Mouse (Mus musculus): ENCODE measurements at regions not wholly inside any gene's neighbourhood (a gene's known extent, or its start where the extent isn't known, plus 50 kb on each side); places are given as distances from the start of the nearest gene placed in this dataset.

DNA sequence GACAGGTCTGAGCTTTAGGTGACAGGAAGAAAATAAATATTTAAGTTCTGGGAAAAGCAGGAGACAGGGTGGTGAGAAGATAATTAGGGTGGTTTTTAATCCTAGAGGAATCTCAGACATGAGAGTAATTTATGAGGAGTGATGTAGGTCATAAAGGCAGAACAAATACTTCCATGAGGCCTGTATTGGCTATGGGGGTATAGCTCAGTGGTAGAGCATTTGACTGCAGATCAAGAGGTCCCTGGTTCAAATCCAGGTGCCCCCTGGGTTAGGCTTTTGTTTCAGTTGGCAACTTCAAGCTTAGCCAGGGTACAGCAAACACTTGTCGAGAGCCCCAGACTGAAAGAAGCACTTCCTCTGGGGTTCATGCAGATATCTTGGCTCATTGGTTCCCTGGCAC, 66.3 kb upstream of the Acpp start:
- TF ChIP-seq CTCF (IDR thresholded peaks at IDR 0.05; ENCODE audit: borderline replicate concordance, insufficient read depth, low read length), result no peak
- TF ChIP-seq POLR2A (IDR thresholded peaks at IDR 0.05; ENCODE audit: low read depth, low read length), result no peak

Data from embryonic fibroblast, embryonic 13.5 days (primary cell).